Comparison of ENCODE assay signal across 20 mouse cellular contexts in the genomic region with DNA sequence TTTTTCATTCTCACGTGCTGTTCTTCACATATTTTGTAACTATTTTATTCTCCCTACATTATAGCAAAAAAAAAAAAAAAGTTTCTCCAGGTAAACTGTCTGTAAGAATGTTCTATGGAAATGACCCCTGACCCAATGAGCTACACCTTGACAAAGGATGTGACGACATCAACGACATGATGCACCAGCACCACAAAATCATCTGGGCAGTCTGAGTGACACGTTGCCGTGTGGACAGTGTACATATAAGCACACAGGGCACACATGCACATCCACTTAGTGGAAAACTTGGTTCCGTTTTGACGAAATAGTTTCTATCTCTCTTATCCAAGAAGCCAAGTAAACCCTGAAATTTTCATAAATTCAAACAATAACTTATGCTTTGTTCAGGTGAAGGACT. TPM values are rescaled to one million over a fixed set of nuclear protein-coding genes. Genes with fewer than 3 reads are reported as not detected.
DNase-seq lines count a peak whose midpoint lies in the region; ATAC-seq and TF ChIP-seq lines count a peak whose summit lies in the region.
"Had no signal": no experiment of that assay in that cellular context is flagged by ENCODE, and none has a peak within 500 bp of the region (broad histone marks: within the 10 kb centered on the region; RNA-seq: fewer than 3 reads in every experiment).

No protein-coding gene starts in this region.

- H3K79me2 ChIP-seq in CH12.LX (replicated peaks; ENCODE audit: control insufficient read depth, extremely low read depth, insufficient read depth, poor library complexity, severe bottlenecking), result no peaks in the 10 kb centered on the region; the same call in 1 of the 2 replicates

- ATAC-seq in heart, embryonic 16.5 days (replicated peaks; ENCODE audit: extremely low read depth, insufficient read depth, low FRiP score), result no peak
- no peak for ATAC-seq in intestine, postnatal 0 days
- no peak for ATAC-seq in midbrain, embryonic 13.5 days
- ATAC-seq: liver, embryonic 12.5 days had no signal

- no peak for TF ChIP-seq POLR2A in CH12.LX (IDR thresholded peaks at IDR 0.05; ENCODE audit: low read depth, low read length)

- no peak for TF ChIP-seq CTCF in gastrocnemius, adult 2 months (IDR thresholded peaks at IDR 0.05)
- TF ChIP-seq CTCF in CH12.LX (conservative IDR thresholded peaks at IDR 0.05 in 1 of 2, IDR thresholded peaks at IDR 0.05 in 1 of 2; ENCODE audit: low read depth in 2 of 2, low read length in 2 of 2), result no peak
- TF ChIP-seq CTCF in intestine, postnatal 0 days (IDR thresholded peaks at IDR 0.05; ENCODE audit: low read depth), result no peak

- H3K36me3 ChIP-seq in heart, embryonic 16.5 days (ENCODE audit: control insufficient read depth, insufficient read depth), result no peaks in the 10 kb centered on the region
- H3K36me3 ChIP-seq in CH12.LX (replicated peaks in 1 of 2; ENCODE audit: control insufficient read depth in 1 of 2, insufficient read depth in 1 of 2, low read length in 1 of 2), result no peaks in the 10 kb centered on the region
- H3K36me3 ChIP-seq in intestine, postnatal 0 days (ENCODE audit: control insufficient read depth, insufficient read depth), result no peaks in the 10 kb centered on the region
- no peaks in the 10 kb centered on the region for H3K36me3 ChIP-seq in midbrain, embryonic 13.5 days
- H3K36me3 ChIP-seq: forebrain, embryonic 12.5 days; hindbrain, embryonic 13.5 days; liver, embryonic 12.5 days; midbrain, embryonic 10.5 days; neural tube, embryonic 13.5 days had no signal

- no peak overlapping the region for H3K4me3 ChIP-seq in gastrocnemius, adult 2 months
- no peak overlapping the region for H3K4me3 ChIP-seq in heart, embryonic 16.5 days (ENCODE audit: low read length)
- no peak overlapping the region for H3K4me3 ChIP-seq in CH12.LX (replicated peaks in 1 of 3; ENCODE audit: low read depth in 2 of 3, low read length in 2 of 3, poor library complexity in 1 of 3)
- no peak overlapping the region for H3K4me3 ChIP-seq in intestine, postnatal 0 days (ENCODE audit: low read depth, low read length)
- no peak overlapping the region for H3K4me3 ChIP-seq in midbrain, embryonic 13.5 days (replicated peaks)
- H3K4me3 ChIP-seq: forebrain, embryonic 12.5 days; hindbrain, embryonic 13.5 days; liver, embryonic 12.5 days; midbrain, embryonic 10.5 days; neural tube, embryonic 13.5 days had no signal

- 76% methylated on average over 7 of the region's 7 CpGs for WGBS in heart, embryonic 16.5 days
- WGBS in intestine, postnatal 0 days, result 59% methylated on average over 7 of the region's 7 CpGs
- 89% methylated on average over 7 of the region's 7 CpGs for WGBS in midbrain, embryonic 13.5 days

- TF ChIP-seq EP300 in CH12.LX (IDR thresholded peaks at IDR 0.05; ENCODE audit: low read length), result 0 out of 2 replicates have a peak, but pooled peaks have one; percentile 29

- H3K27ac ChIP-seq in gastrocnemius, adult 2 months, result peak overlapping the region; percentile 71
- H3K27ac ChIP-seq in heart, embryonic 16.5 days (ENCODE audit: low read length), result peak overlapping the region; percentile 71
- H3K27ac ChIP-seq in CH12.LX (ENCODE audit: insufficient read depth, low read depth), result no peak overlapping the region
- peak overlapping the region; percentile 62; the same call in 1 of the 2 replicates for H3K27ac ChIP-seq in intestine, postnatal 0 days (ENCODE audit: low read depth, low read length)
- H3K27ac ChIP-seq in midbrain, embryonic 13.5 days, result no peak overlapping the region
- H3K27ac ChIP-seq: forebrain, embryonic 12.5 days; hindbrain, embryonic 13.5 days; liver, embryonic 12.5 days; midbrain, embryonic 10.5 days; neural tube, embryonic 13.5 days had no signal

- in situ Hi-C loops in CH12.LX (cut with MboI; ENCODE audit: low pct_ligation_motif_present, low pct_unique_long_range_greater_than_20kb, low sequenced_read_pairs), result no loop called here

- H3K4me1 ChIP-seq in heart, embryonic 16.5 days (ENCODE audit: control insufficient read depth, insufficient read depth, low read length), result peaks cover 9% of the 10 kb centered on the region; the same call in 1 of the 2 replicates
- H3K4me1 ChIP-seq in CH12.LX (ENCODE audit: control insufficient read depth in 1 of 2, insufficient read depth in 2 of 2), result peaks cover 0 to 2% of the 10 kb centered on the region in 2 experiments; a peak in 2 of 4 replicates
- H3K4me1 ChIP-seq in intestine, postnatal 0 days (replicated peaks; ENCODE audit: control insufficient read depth, insufficient read depth, low read length), result 0 out of 2 replicates have a peak, but pooled peaks cover 3% of the 10 kb centered on the region
- no peaks in the 10 kb centered on the region for H3K4me1 ChIP-seq in midbrain, embryonic 13.5 days (replicated peaks)
- H3K4me1 ChIP-seq: forebrain, embryonic 12.5 days; hindbrain, embryonic 13.5 days; liver, embryonic 12.5 days; midbrain, embryonic 10.5 days; neural tube, embryonic 13.5 days had no signal

- H3K27me3 ChIP-seq in heart, embryonic 16.5 days (ENCODE audit: control insufficient read depth, insufficient read depth, low read length), result no peaks in the 10 kb centered on the region
- no peaks in the 10 kb centered on the region for H3K27me3 ChIP-seq in CH12.LX (replicated peaks)
- no peaks in the 10 kb centered on the region for H3K27me3 ChIP-seq in intestine, postnatal 0 days (replicated peaks; ENCODE audit: control insufficient read depth, insufficient read depth, low read length)
- no peaks in the 10 kb centered on the region for H3K27me3 ChIP-seq in midbrain, embryonic 13.5 days
- H3K27me3 ChIP-seq: forebrain, embryonic 12.5 days; hindbrain, embryonic 13.5 days; liver, embryonic 12.5 days; neural tube, embryonic 13.5 days had no signal

- H3K4me2 ChIP-seq in heart, embryonic 16.5 days (ENCODE audit: low read depth, low read length), result 0 out of 2 replicates have a peak overlapping the region, but pooled peaks have one; percentile 14
- H3K4me2 ChIP-seq in CH12.LX (ENCODE audit: insufficient read depth, low read depth, poor library complexity, severe bottlenecking), result no peak overlapping the region
- no peak overlapping the region; the same call in 1 of the 2 replicates for H3K4me2 ChIP-seq in intestine, postnatal 0 days (replicated peaks; ENCODE audit: low read depth)
- H3K4me2 ChIP-seq in midbrain, embryonic 13.5 days (replicated peaks), result no peak overlapping the region
- H3K4me2 ChIP-seq: forebrain, embryonic 12.5 days; hindbrain, embryonic 13.5 days; liver, embryonic 12.5 days; neural tube, embryonic 13.5 days had no signal

- dilution Hi-C loops in CH12.LX (cut with MboI; ENCODE audit: extremely low pct_ligation_motif_present, extremely low pct_unique_long_range_greater_than_20kb, low sequenced_read_pairs), result no loop called here

- no peak overlapping the region for H3K9ac ChIP-seq in heart, embryonic 16.5 days (ENCODE audit: low read length)
- H3K9ac ChIP-seq in CH12.LX (ENCODE audit: insufficient read depth, low read depth), result no peak overlapping the region
- H3K9ac ChIP-seq in intestine, postnatal 0 days (ENCODE audit: low read depth, low read length), result no peak overlapping the region
- no peak overlapping the region for H3K9ac ChIP-seq in midbrain, embryonic 13.5 days (replicated peaks)
- H3K9ac ChIP-seq: forebrain, embryonic 12.5 days; hindbrain, embryonic 13.5 days; liver, embryonic 12.5 days; neural tube, embryonic 13.5 days had no signal

- H3K9me3 ChIP-seq in heart, embryonic 16.5 days (replicated peaks; ENCODE audit: control insufficient read depth, low read length), result no peaks in the 10 kb centered on the region
- H3K9me3 ChIP-seq in CH12.LX (replicated peaks; ENCODE audit: low read length), result no peaks in the 10 kb centered on the region
- H3K9me3 ChIP-seq in intestine, postnatal 0 days (ENCODE audit: control insufficient read depth), result no peaks in the 10 kb centered on the region
- no peaks in the 10 kb centered on the region for H3K9me3 ChIP-seq in midbrain, embryonic 13.5 days
- H3K9me3 ChIP-seq: forebrain, embryonic 12.5 days; hindbrain, embryonic 13.5 days; liver, embryonic 12.5 days; midbrain, embryonic 10.5 days; neural tube, embryonic 13.5 days had no signal

- DNase-seq in gastrocnemius, adult 2 months, result no peak
- DNase-seq in gastrocnemius, postnatal 36 days, result no peak
- no peak for DNase-seq in heart, postnatal 25 days (ENCODE audit: low spot score)
- no peak for DNase-seq in CH12.LX (ENCODE audit: extremely low read depth)
- no peak for DNase-seq in testis, postnatal 14 days (ENCODE audit: low spot score)
- DNase-seq: adrenal gland, postnatal 10 days; cerebellum, adult 11-12 months; kidney, adult 11 months; kidney, postnatal 36 days; layer of hippocampus, adult 9-11 months; lung, postnatal 36 days had no signal

- intact Hi-C loops in gastrocnemius, adult 2 months (cut with DNase I), result no loop called here
- intact Hi-C loops in gastrocnemius, postnatal 36 days (cut with DNase I), result no loop called here
- intact Hi-C loops in heart, postnatal 25 days (cut with DNase I), result no loop called here

- TF ChIP-seq RAD21 in CH12.LX (IDR thresholded peaks at IDR 0.05; ENCODE audit: low read depth, low read length), result no peak

TF ChIP-seq in CH12.LX, 34 proteins besides CTCF, POLR2A, EP300 and RAD21 (continues in another document):
- TF ChIP-seq CHD1 (IDR thresholded peaks at IDR 0.05; ENCODE audit: low read depth, low read length) (no peak), MYC (IDR thresholded peaks at IDR 0.05; ENCODE audit: low read depth, low read length) (no peak), SIN3A (IDR thresholded peaks at IDR 0.05; ENCODE audit: low read length) (no peak), GABPA (IDR thresholded peaks at IDR 0.05; ENCODE audit: insufficient replicate concordance, low read depth, low read length) (no peak), MAFK (IDR thresholded peaks at IDR 0.05; ENCODE audit: insufficient replicate concordance, low read length) (no peak), MXI1 (IDR thresholded peaks at IDR 0.05; ENCODE audit: low read depth, low read length) (no peak), NRF1 (IDR thresholded peaks at IDR 0.05; ENCODE audit: low read depth, low read length) (no peak), TCF12 (IDR thresholded peaks at IDR 0.05; ENCODE audit: low read depth, low read length) (no peak), NELFE (IDR thresholded peaks at IDR 0.05; ENCODE audit: low read depth, low read length) (no peak), PAX5 (IDR thresholded peaks at IDR 0.05; ENCODE audit: low read length) (no peak), MEF2A (IDR thresholded peaks at IDR 0.05; ENCODE audit: borderline replicate concordance, low read depth, low read length) (no peak), ZNF384 (IDR thresholded peaks at IDR 0.05; ENCODE audit: low read depth, low read length) (no peak)

RNA-seq across cellular contexts. Expression of gene Synpo2, which starts 30.5 kb away (rescaled TPM):
- 100 to 1,000 TPM; 209 to 273 TPM for total RNA-seq in gastrocnemius, adult 2 months (2021)
- 100 to 1,000 TPM; 237 to 262 TPM for total RNA-seq in gastrocnemius, postnatal 36 days (2021)
- polyA plus RNA-seq in heart, embryonic 16.5 days (2015; fragmentation: Nextera tagmentation; extraction: Ambion mirVana), result 11.4 and 11.5 TPM in 2 replicates
- 10 to 100 TPM; 75.9 to 80.6 TPM for total RNA-seq in heart, postnatal 25 days (2021)
- 0.21 and 1.1 TPM in 2 replicates for total RNA-seq in CH12.LX (2012; rRNA removed)
- 0.13 TPM in 1 of 2 replicates, not detected in the other for total RNA-seq in CH12.LX (2014; rRNA removed)
- polyA plus RNA-seq in CH12.LX (2012; ENCODE audit: insufficient read length, low read depth), result 0.03 and 0.13 TPM in 2 replicates
- 23.9 and 25.3 TPM in 2 replicates for polyA plus RNA-seq in intestine, postnatal 0 days (2015; fragmentation: Nextera tagmentation; extraction: Ambion mirVana)
- polyA plus RNA-seq in midbrain, embryonic 13.5 days (2015; fragmentation: Nextera tagmentation; extraction: Ambion mirVana), result 1.5 and 2.0 TPM in 2 replicates
- total RNA-seq: monocyte, adult 5-6 weeks had no signal

Comparison
In these comparisons a context has a peak if more than half of its experiments do, and no peak if none do; other contexts are left out.
1. H3K27ac ChIP-seq: peak in gastrocnemius, adult 2 months (single experiment), heart, embryonic 16.5 days (single experiment) and intestine, postnatal 0 days (single experiment); none in CH12.LX (single experiment) and midbrain, embryonic 13.5 days (single experiment).
2. RNA of gene Synpo2, which starts 30.5 kb away (total RNA-seq): 209 to 273 TPM in gastrocnemius, adult 2 months, 237 to 262 TPM in gastrocnemius, postnatal 36 days and 75.9 to 80.6 TPM in heart, postnatal 25 days; 0.13 to 1.1 TPM in CH12.LX; every median in the first group is over 10 times any median in the second.